Mouse (Mus musculus) kidney, postnatal 0 days (tissue): Measurements from ENCODE around the gene Sptan1. TPM values are rescaled to one million over a fixed set of nuclear protein-coding genes. Genes with fewer than 3 reads are reported as not detected.

Experiments
- ATAC-seq: fragments of 200-750 bp; cut with Nextera tagmentation; replicated peaks from 2 replicates; pipeline ENCODE4 v1.8.0; 2017; ENCODE audit warnings: low read depth, moderate number of reproducible peaks, moderate TSS enrichment, moderate library complexity; ENCODE audit not compliant: low FRiP score
- DNase-seq: peaks from one replicate; pipeline ENCODE4 v3.0.0-alpha.2; 2016; ENCODE audit warnings: low spot score
- H3K27ac ChIP-seq: fragments of 300-500 bp; sonication (generic); 2 replicates; pipeline ENCODE4 v1.5.1; 2014; ENCODE audit warnings: mild to moderate bottlenecking
- H3K27me3 ChIP-seq: fragments of 300-500 bp; sonication (generic); 2 replicates; pipeline ENCODE4 v1.6.1; 2014; ENCODE audit warnings: low read length, mixed read lengths; ENCODE audit not compliant: insufficient read depth
- H3K36me3 ChIP-seq: fragments of 300-500 bp; sonication (generic); 2 replicates; pipeline ENCODE4 v1.6.1; 2014; ENCODE audit warnings: low read length, mixed read lengths; ENCODE audit not compliant: insufficient read depth
- H3K4me1 ChIP-seq: fragments of 300-500 bp; sonication (generic); replicated peaks from 2 replicates; pipeline ENCODE4 v1.6.1; 2014; ENCODE audit warnings: antibody characterized with exemption, low read length, mixed read lengths; ENCODE audit not compliant: insufficient read depth
- H3K4me2 ChIP-seq: fragments of 300-500 bp; sonication (generic); 2 replicates; pipeline ENCODE4 v1.6.1; 2014; ENCODE audit warnings: mild to moderate bottlenecking, low read length, moderate library complexity, mixed read lengths
- H3K4me3 ChIP-seq: fragments of 300-500 bp; sonication (generic); replicated peaks from 2 replicates; pipeline ENCODE4 v1.5.1; 2014; ENCODE audit warnings: low read depth, low read length
- H3K9ac ChIP-seq: fragments of 300-500 bp; sonication (generic); 2 replicates; pipeline ENCODE4 v1.6.1; 2014; ENCODE audit warnings: low read depth, low read length
- H3K9me3 ChIP-seq: fragments of 300-500 bp; sonication (generic); replicated peaks from 2 replicates; pipeline ENCODE4 v1.6.1; 2016; ENCODE audit warnings: low read length, inconsistent platforms, mixed read lengths
- CTCF ChIP-seq: IDR thresholded peaks from 2 replicates; pipeline ENCODE4 v1.5.1; 2016; ENCODE audit warnings: antibody characterized with exemption, low read depth, mild to moderate bottlenecking, moderate library complexity
- WGBS: fragments of 180-500 bp; shearing (Covaris S2); extraction: QIAGEN DNeasy Blood & Tissue Kit; methylation state at CpG from one replicate; pipeline ENCODE4 v1.1.7; 2014; 5-methylcytosine and 5-hydroxymethylcytosine counted together
- polyA plus RNA-seq: library from polyadenylated mRNA; unstranded; fragments of >200 nt; fragmentation: Nextera tagmentation; extraction: Ambion mirVana; gene quantifications from 2 replicates; pipeline ENCODE4 v1.2.1, GENCODE M21; 2015

Sptan1 gene
- polyA plus RNA-seq, 1 experiment from 2014 or later: 92.4 TPM

DNA sequence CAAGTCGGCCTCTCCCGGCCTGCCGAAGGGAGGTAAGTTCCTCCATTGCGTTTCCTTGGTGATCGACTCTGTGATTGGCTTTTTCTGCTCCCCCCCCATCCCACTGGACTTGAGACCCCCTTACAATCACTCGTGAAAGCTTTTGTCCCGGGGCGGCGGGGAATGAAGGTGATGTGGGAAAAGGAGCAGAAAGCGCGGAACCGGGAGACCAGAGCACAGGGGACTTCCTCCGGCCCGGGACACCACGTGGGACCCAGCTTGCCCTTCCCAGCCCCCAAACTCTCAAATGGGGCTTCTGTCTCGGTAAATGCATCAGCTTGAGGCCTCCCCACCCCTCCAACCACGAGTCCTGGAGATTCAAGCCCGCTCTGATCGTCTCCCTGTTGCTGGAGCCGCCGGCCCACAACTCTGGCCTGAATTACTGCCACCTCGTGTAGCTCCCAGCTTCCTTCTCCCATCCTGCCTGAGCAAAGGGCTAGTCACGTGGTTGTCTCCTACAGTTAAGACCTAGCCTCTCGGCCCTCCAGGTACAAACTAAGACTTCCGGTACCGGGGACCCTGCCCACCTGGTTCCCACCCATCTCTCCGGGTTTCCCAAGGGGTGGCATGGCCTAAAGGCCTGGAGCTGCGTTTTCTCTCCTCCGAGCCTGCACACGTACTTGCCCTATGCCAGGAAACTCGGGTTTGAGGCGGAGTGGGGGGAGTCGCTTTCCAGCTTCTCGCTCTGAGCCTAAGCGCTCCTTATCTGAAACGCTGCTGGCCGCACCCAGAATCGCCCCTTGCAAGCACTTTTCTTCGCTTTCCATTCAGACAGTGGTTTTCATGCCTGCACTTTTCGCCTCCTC, 97.1 kb downstream of the Sptan1 start:
- H3K4me2 ChIP-seq: peak overlapping the region; percentile 89
- TF ChIP-seq CTCF: no peak
- under 1% methylated on average over 40 of the region's 40 CpGs for WGBS
- peak overlapping the region; percentile 48 for H3K4me3 ChIP-seq
- H3K4me1 ChIP-seq: peaks cover 18% of the 10 kb centered on the region
- H3K27ac ChIP-seq: peak overlapping the region; percentile 91
- H3K27me3 ChIP-seq: no peaks in the 10 kb centered on the region
- DNase-seq (peak; percentile 86), ATAC-seq (peak; percentile 41; the same call in 1 of the 2 replicates)
- no peaks in the 10 kb centered on the region for H3K36me3 ChIP-seq
- peak overlapping the region; percentile 67 for H3K9ac ChIP-seq
- H3K9me3 ChIP-seq: no peaks in the 10 kb centered on the region

DNA sequence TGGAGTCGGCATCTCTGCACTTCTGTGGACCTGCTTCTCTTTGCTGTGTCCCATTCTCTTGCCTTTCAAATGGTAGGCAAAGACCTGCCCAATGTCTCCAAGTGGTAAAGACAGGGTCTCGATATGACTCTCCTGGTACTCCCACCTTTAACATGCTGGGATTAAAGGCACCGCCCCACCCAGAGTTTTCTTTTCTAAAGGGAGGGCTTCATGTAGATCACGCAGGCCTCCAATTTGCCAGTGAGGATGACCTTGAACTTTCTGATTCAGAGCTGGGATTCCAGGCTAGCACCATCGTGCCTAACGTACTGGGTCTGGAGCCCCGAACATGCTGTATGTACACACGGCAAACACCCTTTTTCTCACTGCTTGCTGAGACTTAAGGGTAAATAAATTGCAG, 97.9 kb downstream of the Sptan1 start:
- no peak for TF ChIP-seq CTCF
- DNase-seq (no peak), ATAC-seq (no peak)
- H3K27ac ChIP-seq: peak overlapping the region; percentile 91
- peak overlapping the region; percentile 89 for H3K4me2 ChIP-seq
- no peaks in the 10 kb centered on the region for H3K27me3 ChIP-seq
- peak overlapping the region; percentile 48 for H3K4me3 ChIP-seq
- WGBS: 3% methylated on average over 8 of the region's 8 CpGs
- peak overlapping the region; percentile 67 for H3K9ac ChIP-seq
- H3K4me1 ChIP-seq: peaks cover 23% of the 10 kb centered on the region
- no peaks in the 10 kb centered on the region for H3K36me3 ChIP-seq
- H3K9me3 ChIP-seq: no peaks in the 10 kb centered on the region

DNA sequence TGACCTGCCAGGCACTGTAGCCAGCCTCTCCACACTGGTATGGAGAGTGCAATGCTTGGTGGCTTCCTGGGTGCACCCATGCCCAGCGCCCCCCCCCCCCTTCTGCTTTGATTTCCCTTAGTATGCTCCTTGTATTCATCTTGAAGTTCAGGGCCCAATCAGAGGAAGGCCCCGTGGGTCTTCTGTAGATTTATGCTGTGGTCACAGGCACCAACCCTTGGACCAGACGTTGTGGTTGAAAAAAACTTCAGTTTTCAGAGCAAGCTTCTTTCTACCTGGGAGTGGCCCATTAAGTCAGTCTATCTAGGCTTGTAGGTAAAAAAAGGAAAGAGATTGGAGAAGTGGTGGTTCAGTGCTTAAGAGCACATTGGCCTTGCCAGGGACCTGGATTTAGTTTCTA, 98.4 kb downstream of the Sptan1 start:
- H3K4me1 ChIP-seq: peaks cover 23% of the 10 kb centered on the region
- H3K27ac ChIP-seq: peak overlapping the region; percentile 91; the same call in 1 of the 2 replicates
- peak overlapping the region; percentile 89 for H3K4me2 ChIP-seq
- no peaks in the 10 kb centered on the region for H3K27me3 ChIP-seq
- 1% methylated on average over 3 of the region's 3 CpGs for WGBS
- H3K36me3 ChIP-seq: 0 out of 2 replicates have a peak, but pooled peaks cover under 1% of the 10 kb centered on the region
- H3K9me3 ChIP-seq: no peaks in the 10 kb centered on the region
- H3K9ac ChIP-seq: no peak overlapping the region; the same call in none of the 2 replicates
- TF ChIP-seq CTCF: no peak
- H3K4me3 ChIP-seq: no peak overlapping the region; the same call in 1 of the 2 replicates
- DNase-seq (no peak), ATAC-seq (no peak)

DNA sequence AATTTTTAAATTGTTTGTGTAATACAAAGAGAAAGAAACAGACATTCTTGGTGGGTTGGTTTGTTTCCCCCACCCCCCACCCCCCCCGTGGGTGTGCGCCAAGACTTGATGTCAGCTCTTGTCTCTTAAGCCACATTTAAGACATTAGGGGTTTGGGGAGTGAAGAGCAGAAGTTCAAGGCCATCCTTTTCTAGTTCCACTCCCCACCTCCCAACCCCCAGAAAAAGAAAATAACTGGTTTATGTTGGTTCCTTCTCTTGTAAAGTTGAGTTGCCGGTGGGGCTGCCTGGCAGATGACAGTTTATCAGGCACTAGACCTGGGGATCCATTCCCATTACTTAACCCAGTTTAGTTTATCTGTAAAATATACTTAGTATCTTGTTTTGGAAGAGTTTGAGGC, 98.9 kb downstream of the Sptan1 start:
- Histone ChIP-seq H3K27ac (no peak overlapping the region), H3K9me3 (no peaks in the 10 kb centered on the region), H3K4me1 (peaks cover 23% of the 10 kb centered on the region), H3K36me3 (0 out of 2 replicates have a peak, but pooled peaks cover 5% of the 10 kb centered on the region), H3K9ac (no peak overlapping the region; the same call in 1 of the 2 replicates), H3K4me3 (no peak overlapping the region), H3K4me2 (peak overlapping the region; percentile 89; the same call in 1 of the 2 replicates), H3K27me3 (no peaks in the 10 kb centered on the region)
- ATAC-seq: no peak
- WGBS: 47% methylated on average over 3 of the region's 3 CpGs
- TF ChIP-seq CTCF: no peak
- no peak for DNase-seq

DNA sequence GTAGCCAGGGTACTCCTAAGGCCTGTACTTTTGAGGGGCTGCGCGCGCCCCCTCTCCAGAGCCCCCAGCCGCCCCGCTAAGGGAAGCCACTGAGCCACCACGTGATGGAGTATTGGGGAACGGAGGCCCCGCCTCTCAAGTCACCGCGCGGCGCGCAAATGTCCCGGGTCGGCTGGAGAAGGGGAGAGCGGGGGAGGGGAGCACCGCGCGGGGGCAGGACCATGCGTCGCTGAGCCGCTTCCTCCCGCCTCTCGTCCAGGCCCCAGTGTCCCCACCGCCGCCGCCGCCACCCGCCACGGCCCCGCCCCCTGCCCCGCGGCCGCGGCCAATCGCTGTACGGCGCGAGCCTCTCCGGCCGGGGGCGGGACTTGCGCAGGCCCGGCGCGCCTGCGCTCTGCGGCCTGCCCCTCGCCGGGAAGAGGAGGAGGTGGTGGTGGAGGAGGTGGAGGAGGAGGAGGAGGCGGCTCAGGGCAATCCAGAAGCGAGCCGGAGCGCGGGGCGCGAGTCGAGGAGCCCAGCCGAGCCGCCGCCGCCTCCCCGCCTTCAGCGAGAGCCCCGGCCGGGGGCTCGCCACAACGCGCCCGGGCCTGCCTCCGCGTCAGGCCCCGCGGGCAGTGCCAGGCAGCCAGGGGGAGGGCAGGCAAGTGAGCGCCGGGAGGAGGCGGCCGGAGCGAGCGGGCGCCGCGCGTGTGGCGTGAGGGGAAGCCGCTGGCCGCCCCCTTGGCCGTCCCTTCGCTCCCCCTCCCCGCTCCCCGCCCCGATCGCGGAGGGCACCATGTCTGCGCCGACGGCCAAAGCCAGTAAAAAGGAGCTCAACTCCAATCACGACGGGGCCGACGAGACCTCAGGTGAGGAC, 100.9 kb downstream of the Sptan1 start:
- Histone ChIP-seq H3K27ac (peak overlapping the region; percentile 99), H3K36me3 (peaks cover 15% of the 10 kb centered on the region; the same call in 1 of the 2 replicates), H3K4me1 (peaks cover 23% of the 10 kb centered on the region), H3K4me2 (peak overlapping the region; percentile 77), H3K4me3 (peak overlapping the region; percentile 100), H3K9ac (peak overlapping the region; percentile 87), H3K9me3 (no peaks in the 10 kb centered on the region), H3K27me3 (no peaks in the 10 kb centered on the region)
- DNase-seq: peak; percentile 98
- no peak for TF ChIP-seq CTCF
- peak; percentile 93 for ATAC-seq
- under 1% methylated on average over 67 of the region's 101 CpGs for WGBS
